Mouse (Mus musculus): Measurements from ENCODE around the gene Spryd3.
"Not testable (repeated sequence)": the region's sequence is repeated elsewhere in the genome, so short reads cannot be mapped to it uniquely, and the experiment has no call there.

Gene Spryd3

DNA sequence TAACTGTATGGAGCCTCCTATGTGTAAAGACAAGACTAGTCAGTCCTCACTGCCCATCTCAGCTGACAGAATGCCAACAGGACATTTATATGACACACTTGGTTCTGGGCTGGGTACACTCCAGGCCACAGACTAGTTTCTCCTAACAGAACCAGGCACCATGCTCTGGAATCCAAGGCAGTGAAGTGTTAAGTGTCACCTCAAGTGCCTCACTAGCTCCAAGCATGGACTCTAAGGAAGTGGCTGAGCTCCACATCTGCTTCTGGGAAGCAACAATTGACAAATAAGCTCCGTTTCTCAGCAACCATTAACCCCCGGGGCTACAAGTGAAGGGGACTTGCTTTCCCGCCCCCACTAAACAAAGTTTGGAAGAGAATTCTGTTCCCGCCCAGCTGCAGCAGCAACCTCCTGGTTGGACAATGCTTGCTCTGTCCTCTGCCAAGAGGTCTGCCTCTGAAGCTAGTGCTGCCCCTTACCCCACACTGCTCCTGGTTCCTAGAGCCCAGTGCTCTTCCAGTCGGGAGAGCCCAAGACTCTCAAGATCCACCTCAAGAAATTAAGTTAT lies 38.0 kb downstream of the Spryd3 start:
- no peak for DNase-seq (ENCODE audit: low spot score)

DNA sequence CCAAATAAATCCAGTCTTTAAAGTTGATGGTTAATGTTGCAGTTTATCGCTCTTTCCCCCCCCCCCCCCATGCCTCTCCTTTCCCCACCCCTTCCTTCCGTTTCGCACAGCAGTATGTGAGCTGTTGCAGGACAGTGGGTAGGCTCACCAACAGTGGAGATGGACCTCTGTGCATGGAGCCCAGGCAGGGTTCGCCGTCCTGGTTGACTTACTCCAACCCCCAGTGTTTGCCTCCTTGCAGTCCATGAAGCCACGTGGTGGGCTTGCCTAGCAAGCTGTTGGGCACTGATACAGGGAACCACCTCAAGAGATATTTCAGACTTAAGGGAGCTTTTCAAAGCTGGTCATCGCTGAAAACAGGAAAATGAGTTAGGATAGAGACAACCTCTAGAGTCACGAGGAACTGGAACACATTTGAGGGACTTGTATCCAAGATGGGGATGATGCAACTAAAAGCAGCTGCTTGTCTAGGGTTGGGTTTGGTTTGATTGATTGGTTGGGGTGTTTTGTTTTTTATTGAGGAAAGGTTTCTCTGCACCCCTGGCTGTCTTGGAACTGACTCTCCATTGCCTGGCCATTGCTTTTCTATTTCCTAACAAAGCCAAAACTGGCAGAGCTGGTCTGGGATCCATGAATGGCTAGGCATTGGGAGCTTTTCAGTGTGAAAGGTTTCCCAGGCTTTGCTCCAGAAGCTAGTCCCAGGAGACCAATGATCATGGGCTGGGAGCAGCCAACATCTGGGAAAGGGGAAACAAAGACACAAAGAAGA lies 38.7 kb downstream of the Spryd3 start:
- DNase-seq (ENCODE audit: low spot score): no peak

DNA sequence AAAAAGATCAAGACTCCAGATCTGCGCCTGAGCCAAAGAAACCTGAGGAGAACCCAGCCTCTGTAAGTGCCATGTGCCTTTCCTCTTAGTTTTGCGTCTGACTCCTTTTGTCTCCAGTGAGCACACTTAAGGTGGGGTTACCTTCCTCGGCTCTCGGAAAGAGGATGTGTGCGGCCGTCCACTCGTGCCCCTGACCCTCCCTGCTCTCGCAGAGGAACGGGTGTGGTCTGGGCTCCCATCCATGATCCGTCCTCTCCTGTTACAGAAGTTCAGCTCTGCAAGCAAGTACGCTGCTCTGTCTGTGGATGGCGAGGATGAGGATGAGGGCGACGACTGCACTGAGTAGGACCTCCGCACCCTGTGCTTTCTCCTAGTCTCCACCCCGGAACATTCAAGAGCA lies 41.0 kb downstream of the Spryd3 start:
- no peak for DNase-seq (ENCODE audit: low spot score)

DNA sequence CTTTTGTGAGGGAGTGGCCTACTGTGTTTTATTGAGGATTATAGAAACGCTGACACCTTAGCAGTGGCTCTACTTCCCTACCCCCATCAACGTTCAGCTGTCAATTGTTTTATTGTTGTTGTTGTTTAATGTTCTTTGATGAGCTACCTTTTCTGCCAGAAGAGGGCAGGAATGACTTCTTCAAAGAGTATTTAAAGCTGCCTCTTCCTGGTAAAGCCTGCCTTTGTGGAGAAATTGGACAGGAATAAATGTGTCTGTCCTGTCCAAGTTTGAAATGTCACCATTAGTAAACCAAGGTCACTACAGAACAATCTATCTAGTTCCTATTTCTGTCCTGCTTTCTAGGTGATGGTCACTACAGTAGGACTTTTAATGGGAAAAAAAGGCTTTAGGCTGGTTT lies 41.9 kb downstream of the Spryd3 start:
- DNase-seq (ENCODE audit: low spot score): no peak

DNA sequence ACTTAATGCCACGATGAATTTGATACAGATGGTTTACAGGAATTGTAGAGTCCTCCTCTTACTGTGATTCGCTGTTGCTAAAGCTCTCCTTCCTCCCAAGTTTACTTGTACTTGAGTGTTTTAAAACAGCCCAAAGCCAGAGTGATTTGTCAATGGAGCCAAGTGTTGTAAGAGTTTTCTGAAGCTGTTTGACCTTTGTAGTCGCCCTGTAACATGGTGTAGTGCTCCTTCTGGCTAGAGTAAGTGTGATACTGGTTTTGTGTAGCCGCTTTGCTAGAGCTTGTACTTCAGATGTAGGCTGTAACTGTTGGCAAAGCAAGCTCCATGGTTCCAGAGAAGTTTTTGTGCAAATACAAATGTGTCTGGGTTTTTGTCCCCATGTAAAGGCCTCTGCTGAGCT lies 43.8 kb downstream of the Spryd3 start:
- no peak for DNase-seq (ENCODE audit: low spot score)

DNA sequence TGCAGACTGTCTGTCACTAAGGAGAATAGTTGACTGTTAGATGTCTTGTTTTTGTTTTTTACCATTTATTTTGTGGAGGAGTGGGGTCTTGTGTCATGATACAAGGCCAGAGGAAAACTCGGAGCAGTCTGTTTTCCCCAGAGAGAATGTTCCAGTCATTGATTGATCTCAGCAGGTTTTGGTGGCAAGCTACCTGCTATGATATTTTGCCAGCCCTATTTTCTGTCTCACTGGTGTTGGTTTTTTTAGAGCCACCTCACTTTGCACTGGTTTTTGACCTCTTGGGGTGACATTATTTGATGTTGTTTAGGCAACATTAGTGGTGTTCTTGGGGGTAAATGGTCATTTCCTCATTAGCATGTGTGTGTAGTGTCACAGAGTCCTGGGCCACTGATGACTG lies 44.3 kb downstream of the Spryd3 start:
- no peak for DNase-seq (ENCODE audit: low spot score)

DNA sequence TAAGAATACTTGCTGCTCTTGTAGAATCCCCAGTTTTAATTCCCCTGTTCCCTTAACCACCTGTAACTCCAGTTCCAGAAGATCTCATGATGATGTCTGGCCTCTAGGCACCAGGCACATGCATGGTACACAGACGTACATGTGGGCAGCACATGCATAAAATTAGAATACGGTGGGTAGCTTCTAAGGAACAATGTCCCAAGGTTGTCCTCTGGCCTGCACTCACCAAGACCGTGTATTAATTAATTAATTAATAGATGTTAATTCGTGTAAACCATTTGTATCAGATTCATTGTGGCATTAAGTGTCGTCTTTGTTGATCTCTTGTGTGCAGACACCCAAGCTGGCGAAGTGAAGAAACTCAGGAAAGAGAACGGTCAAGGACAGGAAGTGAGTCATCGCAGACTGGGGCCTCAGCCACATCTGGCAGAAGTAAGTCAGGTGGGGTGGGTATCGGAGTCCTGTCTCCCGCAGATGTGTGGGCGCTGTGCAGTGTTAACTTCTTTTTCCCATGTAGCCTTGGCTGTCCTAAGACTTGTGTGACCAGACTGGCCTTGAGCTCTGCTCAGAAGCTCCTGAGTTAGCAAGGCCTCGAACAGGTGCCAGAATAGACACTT lies 44.9 kb downstream of the Spryd3 start:
- DNase-seq (ENCODE audit: low spot score): no peak

DNA sequence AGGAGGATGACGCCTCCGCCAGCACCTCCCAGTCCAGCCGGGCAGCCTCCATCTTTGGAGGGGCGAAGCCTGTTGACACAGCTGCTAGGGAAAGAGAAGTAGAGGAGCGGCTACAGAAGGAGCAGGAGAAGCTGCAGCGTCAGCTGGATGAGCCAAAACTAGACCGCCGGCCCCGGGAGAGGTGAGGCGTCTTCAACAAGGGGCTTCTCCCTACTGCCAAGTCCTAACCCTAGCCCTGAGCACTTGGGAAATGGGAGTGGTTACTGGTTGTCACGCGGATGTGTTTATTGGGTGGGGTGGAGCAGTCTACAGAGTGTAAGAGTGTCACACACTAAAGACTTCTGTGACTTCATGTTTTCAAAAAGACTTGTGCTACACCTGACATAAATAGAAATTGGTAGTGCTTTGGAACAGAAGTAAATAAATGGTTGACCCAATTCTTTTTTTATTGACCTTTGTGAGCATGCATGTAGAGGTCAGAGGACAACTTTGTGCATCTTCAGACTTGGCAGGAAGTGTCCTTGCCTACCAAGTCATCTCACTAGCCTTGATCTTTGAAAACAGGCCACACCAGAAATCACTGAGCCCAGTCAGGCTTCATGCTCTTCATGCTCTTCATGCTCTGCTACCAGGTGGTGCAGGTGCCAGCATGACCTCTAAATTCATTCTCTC lies 46.0 kb downstream of the Spryd3 start:
- no peak for DNase-seq (ENCODE audit: low spot score)

DNA sequence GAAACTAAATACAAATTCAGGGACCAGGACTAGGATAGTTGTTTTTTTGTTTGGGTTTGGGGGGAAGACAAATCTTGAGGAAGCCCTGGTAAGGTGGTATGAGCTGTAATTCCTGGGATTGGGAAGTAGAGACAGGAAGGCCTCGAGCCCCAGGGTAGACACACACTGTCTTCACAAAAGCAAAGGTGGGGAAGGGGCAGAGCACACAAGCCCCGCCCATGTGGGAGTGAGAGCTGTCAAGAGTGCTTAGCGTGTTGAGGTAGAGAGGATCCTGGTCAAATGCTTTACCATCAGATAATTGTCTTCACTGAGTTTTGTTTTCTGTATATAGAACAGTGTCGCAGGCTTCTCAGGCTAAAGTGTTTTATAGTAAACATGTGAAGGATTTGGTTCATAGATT lies 53.0 kb downstream of the Spryd3 start:
- no peak for DNase-seq (ENCODE audit: low spot score)

DNA sequence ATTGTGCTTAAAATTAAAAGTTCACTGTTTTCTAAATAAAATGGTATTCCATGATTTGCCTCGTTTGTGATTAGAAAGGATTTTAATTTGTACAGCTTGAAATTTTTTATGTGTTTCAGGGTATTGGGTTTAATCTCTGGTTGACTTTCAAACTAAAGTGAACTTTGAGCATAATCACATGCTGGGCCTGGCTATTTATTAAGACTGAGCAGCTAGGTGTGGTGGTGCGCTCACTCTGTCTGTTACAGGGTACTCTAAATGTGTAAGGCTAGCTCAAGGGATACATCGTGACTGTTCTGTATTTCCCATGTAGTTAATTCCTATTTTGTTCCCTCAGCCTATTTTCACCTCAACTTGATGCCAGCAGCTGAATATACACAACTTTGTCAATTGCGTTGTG lies 53.9 kb downstream of the Spryd3 start:
- DNase-seq (ENCODE audit: low spot score): no peak

DNA sequence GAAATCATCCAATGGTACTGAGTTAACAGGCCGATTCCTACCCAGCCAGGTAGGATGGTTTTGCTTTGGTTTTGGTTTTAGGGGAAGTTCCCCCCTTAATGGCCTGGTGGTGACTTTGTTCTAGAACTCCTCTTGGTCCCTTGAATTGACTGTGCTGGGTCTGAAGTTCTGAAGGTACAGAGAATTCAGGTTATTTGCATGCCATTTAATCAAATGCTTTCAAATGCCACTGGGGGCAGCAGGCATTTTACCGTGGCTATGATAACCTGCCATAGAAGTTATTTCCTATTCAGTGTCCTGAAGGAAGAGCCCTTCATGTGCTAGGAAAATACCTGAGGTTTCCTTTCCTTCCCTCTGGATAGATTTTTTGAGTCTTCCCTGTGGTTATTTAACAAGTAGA lies 55.6 kb downstream of the Spryd3 start:
- no peak for DNase-seq (ENCODE audit: low spot score)

DNA sequence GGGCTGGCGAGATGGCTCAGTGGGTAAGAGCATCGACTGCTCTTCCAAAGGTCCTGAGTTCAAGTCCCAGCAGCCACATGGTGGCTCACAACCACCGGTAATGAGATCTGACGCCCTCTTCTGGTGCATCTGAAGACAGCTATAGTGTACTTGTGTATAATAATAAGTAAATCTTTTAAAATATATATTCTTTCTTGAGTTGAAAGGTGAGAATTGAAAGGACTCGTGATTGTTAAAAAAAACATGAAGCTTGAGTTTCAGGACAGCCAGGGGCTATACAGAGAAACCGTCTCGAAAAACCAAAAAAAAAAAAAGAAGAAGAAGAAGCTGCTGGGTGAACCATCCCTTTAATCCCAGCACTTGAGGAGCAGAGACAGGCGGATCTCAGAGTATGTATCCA lies 56.1 kb downstream of the Spryd3 start:
- DNase-seq (ENCODE audit: low spot score): not testable (repeated sequence)

DNA sequence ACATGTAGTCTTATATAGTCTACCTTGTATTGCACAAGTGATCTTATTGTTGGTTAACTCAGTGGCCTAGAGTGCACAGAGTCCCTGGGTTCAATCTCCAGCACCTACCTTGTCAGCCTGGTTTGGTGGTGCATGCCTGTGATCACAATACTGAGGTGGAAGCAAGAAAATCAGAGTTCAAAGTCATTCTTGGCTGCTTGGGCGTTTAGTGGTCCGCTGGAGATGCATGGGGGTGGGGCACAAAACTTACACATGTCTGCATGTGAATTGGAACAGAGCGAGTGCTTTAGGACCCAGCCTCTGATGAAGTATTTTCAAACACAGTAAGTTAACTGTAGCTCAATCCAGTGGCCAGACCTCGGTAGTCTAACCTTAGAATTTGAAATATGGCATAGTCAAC lies 56.8 kb downstream of the Spryd3 start:
- DNase-seq (ENCODE audit: low spot score): no peak

DNA sequence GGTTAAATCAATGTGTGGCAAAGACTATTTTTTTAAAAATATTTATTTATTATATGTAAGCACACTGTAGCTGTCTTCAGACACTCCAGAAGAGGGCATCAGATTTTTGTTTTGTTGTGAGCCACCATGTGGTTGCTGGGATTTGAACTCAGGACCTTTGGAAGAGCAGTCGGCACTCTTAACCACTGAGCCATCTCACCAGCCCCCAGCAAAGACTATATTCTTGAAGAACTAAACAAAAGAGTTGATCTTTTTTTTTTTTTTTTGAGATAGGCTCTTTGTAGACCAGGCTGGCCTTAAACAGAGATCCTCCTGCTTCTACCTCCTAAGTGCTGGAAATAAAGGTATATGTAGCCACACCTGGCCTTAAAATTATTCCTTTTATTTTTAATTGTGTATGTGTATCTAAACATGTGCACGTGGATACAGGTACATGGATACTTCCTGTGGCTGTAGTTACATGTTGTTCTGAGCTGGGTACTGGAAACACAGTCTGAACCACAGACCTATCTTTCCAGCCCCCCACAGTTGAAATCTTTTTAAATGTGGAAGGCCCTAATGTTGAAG lies 58.8 kb downstream of the Spryd3 start:
- no peak for DNase-seq (ENCODE audit: low spot score)

DNA sequence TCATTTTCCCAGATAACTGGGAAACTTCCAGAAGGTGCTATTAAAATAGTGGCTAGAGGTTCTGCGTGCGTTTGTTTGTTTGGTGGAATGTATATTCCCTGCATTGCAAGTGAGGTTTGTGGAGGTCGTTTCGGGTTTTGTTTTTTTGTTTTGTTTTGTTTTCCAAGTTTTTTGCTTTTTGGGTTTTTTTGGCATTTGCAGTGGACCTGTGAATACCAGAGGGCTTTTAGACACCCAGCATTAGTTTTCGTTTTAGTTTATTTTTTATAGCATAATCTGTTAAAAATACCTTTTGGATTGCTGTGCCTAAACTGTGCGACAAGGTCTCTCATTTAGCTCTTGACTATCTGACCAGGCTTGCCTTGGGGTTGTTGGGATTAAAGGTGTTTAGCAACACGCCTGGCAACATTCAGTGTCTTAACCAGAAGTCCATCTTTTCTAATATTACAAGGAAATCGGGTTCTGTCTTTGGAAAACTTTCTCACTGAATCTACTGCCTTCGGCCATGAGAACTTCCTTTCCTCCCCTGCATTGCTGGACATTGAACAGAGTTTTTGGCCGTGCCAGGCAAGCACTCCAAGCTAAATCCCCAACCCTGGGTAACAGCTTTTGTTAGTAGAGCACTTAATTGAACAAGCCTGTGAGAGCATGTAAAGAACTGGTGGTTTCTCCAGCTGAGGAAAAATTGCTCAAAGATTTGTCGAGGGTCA lies 61.0 kb downstream of the Spryd3 start:
- DNase-seq (ENCODE audit: low spot score): no peak

DNA sequence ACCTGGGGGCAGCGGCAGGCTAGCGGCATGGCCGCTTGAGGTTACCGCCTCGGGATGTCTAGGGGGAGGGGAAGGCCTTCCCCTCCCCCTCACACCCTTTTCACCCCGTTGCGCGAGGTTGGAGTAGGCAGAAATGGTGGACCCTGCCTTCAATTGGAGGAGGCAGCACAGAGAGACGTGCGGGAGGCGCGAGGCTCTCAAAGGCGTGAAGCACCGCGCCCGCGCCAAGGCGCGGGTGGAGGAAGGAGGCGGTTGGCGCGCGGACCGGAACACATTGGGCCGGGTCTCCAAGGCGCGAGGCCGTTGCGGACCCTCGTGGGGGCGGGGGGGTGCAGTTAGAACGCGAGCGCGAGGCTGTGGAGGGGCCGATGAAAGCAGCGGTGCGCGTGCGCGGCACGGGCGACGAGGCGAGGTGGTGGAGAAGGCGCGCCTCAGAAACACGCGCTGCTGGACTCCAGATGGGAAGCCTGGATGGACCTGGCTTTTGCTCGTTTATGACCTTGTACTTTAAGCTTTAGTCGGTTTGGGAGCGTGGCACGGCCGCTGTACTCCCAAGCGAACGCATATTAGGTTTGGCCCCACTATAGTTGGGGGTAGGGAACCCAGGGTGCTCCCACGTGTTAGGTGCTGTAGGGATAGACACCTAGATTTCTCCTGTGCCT lies 61.8 kb downstream of the Spryd3 start:
- DNase-seq (ENCODE audit: low spot score): peak; percentile 66

DNA sequence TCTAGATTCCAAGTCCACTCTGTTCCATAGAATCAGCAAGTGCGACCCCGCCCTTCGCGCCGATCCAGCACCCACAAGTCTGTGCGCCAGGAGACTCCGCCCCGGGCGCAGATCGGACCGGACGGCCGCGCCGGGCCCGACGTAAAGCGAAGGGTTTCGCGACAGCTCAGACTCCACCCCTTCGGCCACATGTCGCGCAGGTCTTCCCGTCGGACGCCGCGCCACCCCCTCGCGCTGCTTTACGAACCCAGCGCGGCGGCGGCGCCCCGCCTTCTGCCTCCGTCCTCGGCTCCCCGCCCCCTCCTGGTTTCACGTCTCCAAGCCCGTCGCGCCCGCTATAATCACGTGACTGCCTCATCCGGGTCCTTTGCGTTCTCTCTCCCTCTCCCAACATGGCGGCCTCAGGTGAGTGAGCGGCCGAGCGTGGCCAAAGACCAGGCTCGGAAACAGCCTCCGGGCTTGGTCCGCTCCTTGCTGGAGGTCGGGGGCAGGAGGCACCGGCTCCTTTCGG lies 62.4 kb downstream of the Spryd3 start, which contains the start of gene Eif4b:
Eif4b (plus strand) TSS at position 215 of the 511 bp plus-strand sequence.
- DNase-seq (ENCODE audit: low spot score): peak; percentile 99

DNA sequence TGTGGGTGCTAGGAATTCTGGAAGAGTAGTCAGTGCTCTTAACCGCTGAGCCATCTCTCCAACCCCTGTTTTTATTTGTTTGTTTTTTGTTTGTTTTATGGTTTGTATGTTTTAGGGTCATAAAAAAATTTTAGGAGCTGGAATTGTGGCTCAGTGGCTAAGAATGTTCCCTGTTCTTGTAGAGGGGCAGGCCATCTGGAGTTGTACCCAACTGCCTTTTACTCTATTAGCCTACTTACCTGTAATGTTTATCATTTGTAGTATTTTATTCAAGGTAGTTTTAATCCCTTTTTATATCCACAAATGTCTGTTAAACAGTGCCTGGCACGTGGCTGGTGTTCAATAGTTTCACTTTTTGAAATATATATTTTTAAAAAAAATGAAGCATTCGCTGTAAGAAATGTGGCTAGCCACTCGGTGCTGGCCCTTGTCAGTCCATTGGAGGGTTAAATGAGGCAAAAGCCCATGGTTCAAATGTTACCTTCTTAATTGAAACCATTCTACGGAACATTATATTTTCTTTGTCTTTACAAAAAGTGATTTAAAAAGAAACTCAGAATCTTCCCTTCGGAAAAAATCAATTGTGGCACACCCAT lies 63.0 kb downstream of the Spryd3 start:
- no peak for DNase-seq (ENCODE audit: low spot score)

DNA sequence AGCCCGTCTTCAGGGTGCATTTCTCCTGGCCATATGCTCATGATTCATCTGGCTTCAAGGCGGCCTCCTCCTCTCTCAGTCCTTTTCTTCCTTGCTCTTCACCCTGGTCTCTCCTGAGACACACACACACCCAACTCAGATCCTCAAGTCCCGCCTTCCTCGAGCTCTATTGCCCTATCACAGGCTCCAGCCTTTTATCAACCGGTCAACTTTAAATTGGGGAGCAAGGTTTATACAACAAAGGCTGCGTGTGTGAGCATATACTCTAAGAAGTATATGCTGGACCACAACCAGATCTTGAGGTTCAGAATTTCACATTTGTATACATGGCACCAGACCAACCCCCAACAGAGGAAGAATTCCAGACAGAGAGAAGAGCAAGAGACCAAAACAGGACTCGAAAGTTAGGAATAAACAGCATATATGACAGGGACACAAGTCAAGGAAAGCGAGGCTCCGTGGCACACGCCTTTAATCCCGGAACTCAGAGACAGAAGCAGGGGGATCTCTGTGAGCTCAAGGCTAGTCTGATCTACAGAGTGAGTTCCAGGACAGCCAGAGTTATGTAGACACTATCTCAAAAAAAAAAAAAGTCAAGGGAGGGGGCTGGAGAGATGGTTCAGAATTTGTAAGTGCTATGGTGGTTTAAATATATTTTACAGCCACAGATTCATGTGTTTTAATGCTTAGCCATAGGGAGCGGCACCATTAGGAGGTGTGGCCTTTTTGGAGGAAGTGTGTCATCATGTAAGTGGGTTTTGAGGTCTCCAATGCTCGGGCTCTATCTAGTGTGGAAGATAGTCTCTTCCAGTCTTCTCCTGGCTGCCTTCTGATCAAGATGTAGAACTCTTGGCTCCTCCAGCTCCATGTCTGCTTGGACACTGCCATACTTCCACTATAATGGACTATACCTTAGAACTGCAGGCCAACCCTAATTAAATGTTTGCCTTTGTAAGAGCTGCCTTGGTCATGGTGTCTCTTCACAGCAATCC lies 65.3 kb downstream of the Spryd3 start:
- DNase-seq (ENCODE audit: low spot score): no peak

All from retina, embryonic 14.5 days (tissue).